Mouse (Mus musculus) heart, adult 2 months (tissue): ENCODE results near the gene Tpbpa. TPM values are rescaled to one million over a fixed set of nuclear protein-coding genes. Genes with fewer than 3 reads are reported as not detected.
A peak's percentile ranks its signal among the peaks of the same experiment; 100 is the strongest.
"Not testable (repeated sequence)": the region's sequence is repeated elsewhere in the genome, so short reads cannot be mapped to it uniquely, and the experiment has no call there.

Source experiments
- DNase-seq, 2 experiments: peaks; one replicate each; pipeline ENCODE4 v3.0.0; 2021
- H3K27ac ChIP-seq: fragments of 200-600 bp; 2 replicates; pipeline ENCODE4 v1.8.1; 2022
- H3K27me3 ChIP-seq: fragments of 200-500 bp; 2 replicates; pipeline ENCODE4 v1.6.1; 2012; ENCODE audit warnings: mild to moderate bottlenecking, low read length, inconsistent platforms, mixed read lengths; ENCODE audit not compliant: control insufficient read depth, insufficient read depth
- H3K36me3 ChIP-seq: fragments of 200-500 bp; 2 replicates; pipeline ENCODE4 v1.6.1; 2012; ENCODE audit warnings: low read length, inconsistent platforms; ENCODE audit not compliant: control insufficient read depth, insufficient read depth
- H3K4me1 ChIP-seq: fragments of 200-500 bp; 2 replicates; pipeline ENCODE4 v1.6.1; 2011; ENCODE audit warnings: low read length; ENCODE audit not compliant: control insufficient read depth, insufficient read depth
- H3K4me3 ChIP-seq: fragments of 200-600 bp; 2 replicates; pipeline ENCODE4 v1.8.1; 2022
- H3K79me2 ChIP-seq: fragments of 200-500 bp; replicated peaks from 2 replicates; pipeline ENCODE4 v1.6.1; 2012; ENCODE audit warnings: mild to moderate bottlenecking, inconsistent platforms, low read length, moderate library complexity, mixed read lengths; ENCODE audit not compliant: control insufficient read depth, insufficient read depth
- H3K9ac ChIP-seq: fragments of 200-500 bp; 2 replicates; pipeline ENCODE4 v1.6.1; 2012; ENCODE audit warnings: low read depth, mild to moderate bottlenecking, control low read depth, inconsistent platforms, low read length, mixed read lengths
- CTCF ChIP-seq: fragments of 200-600 bp; IDR thresholded peaks from 2 replicates; pipeline ENCODE4 v1.8.1; 2022; ENCODE audit warnings: antibody characterized with exemption, mild to moderate bottlenecking, moderate library complexity
- EP300 ChIP-seq: fragments of 200-500 bp; IDR thresholded peaks from 2 replicates; pipeline ENCODE4 v1.6.1; 2011; ENCODE audit warnings: low read depth, low read length, control low read depth; ENCODE audit not compliant: insufficient read depth
- POLR2A ChIP-seq: fragments of 200-500 bp; IDR thresholded peaks from 2 replicates; pipeline ENCODE4 v1.6.1; 2011; ENCODE audit warnings: mild to moderate bottlenecking, low read depth, low read length, control low read depth; ENCODE audit not compliant: insufficient read depth
- WGBS: fragments of 180-500 bp; shearing (Covaris S2); methylation state at CpG from one replicate; pipeline ENCODE4 v1.1.7; 2018; 5-methylcytosine and 5-hydroxymethylcytosine counted together
- intact Hi-C: fragments of 180-260 bp; cut with DNase I; formaldehyde crosslinking; loops from one replicate; pipeline ENCODE4 v1.15.1; 2025
- long read RNA-seq: library from polyadenylated mRNA; stranded (forward); transcript quantifications from one replicate; pipeline ENCODE4 v2.0.0, GENCODE M21; 2021
- polyA plus RNA-seq: library from polyadenylated mRNA; depleted of rRNA; stranded (reverse); fragments of >200 nt; gene quantifications from 2 replicates; pipeline ENCODE4 v1.2.3, GENCODE M21; 2012; rRNA removed
- total RNA-seq, 2 experiments: library from RNA; stranded (reverse); gene quantifications; 2 replicates each; pipeline ENCODE4 v1.2.3; 2021

Gene Tpbpa
- not detected for total RNA-seq
- polyA plus RNA-seq, result not detected in 2 replicates
- long read RNA-seq, result 0 reads

DNA sequence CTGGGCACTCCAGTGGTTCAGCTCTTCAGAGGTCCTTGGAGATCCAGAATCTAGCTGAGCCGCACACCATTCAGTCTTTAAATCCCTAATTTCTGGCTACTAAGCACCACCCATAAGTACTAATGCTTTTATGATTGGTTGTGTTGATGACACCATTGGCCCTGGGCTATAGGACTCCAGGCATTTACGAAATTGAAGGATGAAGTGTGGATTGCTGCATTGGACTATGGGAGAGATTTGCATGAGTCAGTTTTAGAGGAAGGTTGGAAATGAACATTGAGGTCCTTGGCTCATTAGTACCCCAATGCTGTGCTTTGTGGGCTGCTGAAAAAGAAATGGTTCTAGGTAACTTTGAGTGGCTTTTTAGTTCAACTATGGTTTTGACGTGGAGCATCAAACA lies at the start of gene Tpbpa:
TSS of gene Tpbpa (minus strand) at position 101 of the 400 bp plus-strand sequence.
- intact Hi-C loops, H3K9ac ChIP-seq, H3K27me3 ChIP-seq, H3K4me1 ChIP-seq, H3K36me3 ChIP-seq, DNase-seq, H3K4me3 ChIP-seq, H3K79me2 ChIP-seq, H3K27ac ChIP-seq: not testable (repeated sequence)
- 73% methylated on average over 3 of the region's 3 CpGs for WGBS

DNA sequence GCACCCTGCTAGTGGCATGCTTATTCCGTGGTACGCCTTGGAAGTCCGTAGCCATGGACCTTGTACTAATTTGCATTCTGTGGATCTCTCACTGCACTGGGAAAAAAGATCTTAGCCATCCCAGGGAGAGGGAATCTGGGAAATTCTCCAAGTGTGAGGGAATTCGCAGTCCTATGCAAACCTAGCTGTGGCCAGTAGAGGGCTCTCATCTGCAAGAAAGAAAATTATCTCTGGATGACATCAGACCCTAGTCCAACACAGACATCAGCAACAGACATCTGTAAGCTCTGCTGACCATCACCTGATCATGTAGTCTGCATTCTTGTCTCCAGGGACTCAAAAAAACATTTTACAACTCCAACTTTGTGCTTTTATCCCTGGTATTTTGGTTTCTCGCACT lies 45.1 kb upstream of the Tpbpa start:
- H3K4me1 ChIP-seq, H3K27me3 ChIP-seq, DNase-seq, H3K4me3 ChIP-seq, H3K36me3 ChIP-seq, intact Hi-C loops, H3K79me2 ChIP-seq, H3K27ac ChIP-seq, H3K9ac ChIP-seq: not testable (repeated sequence)
- 56% methylated on average over 4 of the region's 5 CpGs for WGBS
- TF ChIP-seq CTCF, result peak; percentile 23

DNA sequence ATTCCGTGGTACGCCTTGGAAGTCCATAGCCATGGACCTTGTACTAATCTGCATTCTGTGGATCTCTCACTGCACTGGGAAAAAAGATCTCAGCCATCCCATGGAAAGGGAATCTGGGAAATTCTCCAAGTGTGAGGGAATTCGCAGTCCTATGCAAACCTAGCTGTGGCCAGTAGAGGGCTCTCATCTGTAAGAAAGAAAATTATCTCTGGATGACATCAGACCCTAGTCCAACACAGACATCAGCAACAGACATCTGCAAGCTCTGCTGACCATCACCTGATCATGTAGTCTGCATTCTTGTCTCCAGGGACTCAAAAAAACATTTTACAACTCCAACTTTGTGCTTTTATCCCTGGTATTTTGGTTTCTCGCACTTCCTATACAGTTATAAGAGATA lies 30.5 kb upstream of the Tpbpa start:
- H3K27me3 ChIP-seq, H3K27ac ChIP-seq, H3K4me3 ChIP-seq, H3K79me2 ChIP-seq, H3K36me3 ChIP-seq, intact Hi-C loops, H3K4me1 ChIP-seq, DNase-seq, H3K9ac ChIP-seq: not testable (repeated sequence)
- 55% methylated on average over 4 of the region's 4 CpGs for WGBS
- TF ChIP-seq CTCF, result peak; percentile 40

DNA sequence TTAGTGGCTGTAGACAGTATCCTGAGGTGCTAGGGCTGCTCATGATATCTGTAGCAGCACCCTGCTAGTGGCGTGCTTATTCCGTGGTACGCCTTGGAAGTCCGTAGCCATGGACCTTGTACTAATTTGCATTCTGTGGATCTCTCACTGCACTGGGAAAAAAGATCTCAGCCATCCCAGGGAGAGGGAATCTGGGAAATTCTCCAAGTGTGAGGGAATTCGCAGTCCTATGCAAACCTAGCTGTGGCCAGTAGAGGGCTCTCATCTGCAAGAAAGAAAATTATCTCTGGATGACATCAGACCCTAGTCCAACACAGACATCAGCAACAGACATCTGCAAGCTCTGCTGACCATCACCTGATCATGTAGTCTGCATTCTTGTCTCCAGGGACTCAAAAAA lies 22.2 kb upstream of the Tpbpa start:
- H3K27me3 ChIP-seq, H3K9ac ChIP-seq, H3K4me3 ChIP-seq, DNase-seq, H3K27ac ChIP-seq, H3K4me1 ChIP-seq, H3K79me2 ChIP-seq, H3K36me3 ChIP-seq: not testable (repeated sequence)
- intact Hi-C loops, result loop anchor here (1.0 to 5.0 kb wide), 2 partner anchors 67 to 117 kb away; partner anchors contain the start of gene Ctla2b
- TF ChIP-seq CTCF, result peak; percentile 44
- 19% methylated on average over 5 of the region's 5 CpGs for WGBS

DNA sequence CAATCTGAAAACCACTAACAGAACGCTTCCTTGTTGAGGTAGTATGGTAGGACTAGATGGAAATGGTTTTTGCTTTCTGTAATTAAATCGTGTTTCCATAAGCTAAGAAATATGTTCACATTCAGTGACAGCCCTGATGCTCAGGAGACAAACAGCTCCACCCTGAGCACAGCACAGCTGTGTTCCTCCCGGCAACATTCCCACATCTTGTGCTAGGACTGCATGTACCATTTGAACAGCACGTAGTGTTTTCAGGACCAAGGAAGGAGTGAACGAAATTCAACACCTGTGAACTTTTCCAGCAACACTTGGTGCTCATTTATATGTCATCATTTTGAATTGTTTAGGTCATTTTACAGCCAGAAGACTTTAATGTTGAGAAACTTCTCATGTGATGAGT lies 19.9 kb upstream of the Tpbpa start:
- intact Hi-C loops, result loop anchor here (5.0 kb wide), 1 partner anchor 114 kb away; no protein-coding TSS in a partner anchor
- DNase-seq, result peak in 1 of 2 experiments; percentile 15
- no peak overlapping the region for H3K9ac ChIP-seq
- H3K79me2 ChIP-seq, result no peaks in the 10 kb centered on the region
- H3K4me3 ChIP-seq, result no peak overlapping the region
- H3K4me1 ChIP-seq, result no peaks in the 10 kb centered on the region
- H3K36me3 ChIP-seq, result no peaks in the 10 kb centered on the region
- H3K27ac ChIP-seq, result peak overlapping the region; percentile 20; the same call in 1 of the 2 replicates
- no peaks in the 10 kb centered on the region for H3K27me3 ChIP-seq
- TF ChIP-seq POLR2A, result no peak
- no peak for TF ChIP-seq EP300
- peak; percentile 9; the same call in 1 of the 2 replicates for TF ChIP-seq CTCF
- WGBS, result 66% methylated on average over 5 of the region's 5 CpGs

DNA sequence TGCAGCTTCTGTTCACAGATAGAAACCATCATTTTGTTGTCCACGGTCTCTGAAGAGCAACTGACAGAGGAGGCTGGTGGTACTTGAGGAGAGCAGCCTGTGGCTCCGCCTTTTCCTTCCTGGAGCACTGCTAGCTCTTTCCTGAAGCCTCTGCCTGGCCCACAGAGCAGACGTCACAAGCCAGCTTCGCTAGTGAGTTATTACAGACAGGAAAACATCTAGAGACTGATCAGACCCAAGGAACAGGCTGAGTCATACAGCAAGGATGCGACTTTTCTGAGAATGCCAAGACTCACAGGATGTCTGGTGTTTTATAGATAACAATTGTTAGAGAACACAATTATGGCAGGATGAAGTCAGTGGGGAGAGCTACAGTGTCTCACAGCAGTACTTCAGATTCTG lies 5.3 kb downstream of the Tpbpa start, which contains the start of the genes Gm49391 and Ctla2a:
TSS of gene Gm49391 (minus strand) at position 72 of the 402 bp plus-strand sequence.
TSS of gene Ctla2a (minus strand) at position 126 of the 402 bp plus-strand sequence.
- Histone ChIP-seq H3K4me3 (peak within 1 kb of the TSS; percentile 48), H3K36me3 (no peaks in the 10 kb centered on the region; the same call in 1 of the 2 replicates), H3K4me1 (peaks cover 2% of the 10 kb centered on the region), H3K27ac (peak within 1 kb of the TSS; percentile 84), H3K27me3 (no peaks in the 10 kb centered on the region), H3K9ac (no peak within 1 kb of the TSS), H3K79me2 (no peaks in the 10 kb centered on the region)
- peak; percentile 78; the same call in 1 of the 2 replicates for TF ChIP-seq EP300
- no peak for TF ChIP-seq CTCF
- peak; percentile 76 for TF ChIP-seq POLR2A
- peak; percentile 42 to 78 for DNase-seq
- 22% methylated on average over 5 of the region's 5 CpGs for WGBS
- intact Hi-C loops, result loop anchor here (1.0 kb wide), 2 partner anchors 38 to 88 kb away; no protein-coding TSS in a partner anchor

DNA sequence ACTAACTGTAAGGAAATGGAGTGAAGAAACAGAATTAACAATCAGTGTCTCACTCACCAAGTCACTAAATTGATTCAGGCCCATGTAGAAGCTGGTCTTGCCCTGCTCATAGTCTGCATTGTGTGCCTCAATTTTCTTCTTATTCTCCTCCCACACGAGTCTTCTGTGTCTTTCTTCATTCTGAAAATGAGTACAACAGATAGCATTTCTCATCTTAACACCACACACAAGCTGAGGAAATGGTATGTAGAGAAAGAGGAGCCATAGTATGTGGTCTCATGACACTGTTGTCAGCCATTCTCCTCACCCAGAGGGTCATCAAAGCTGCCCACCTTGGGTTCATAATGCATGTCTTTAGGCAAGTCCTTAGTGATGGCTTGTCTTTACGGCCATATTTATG lies 6.3 kb downstream of the Tpbpa start, which contains the start of gene Gm49393:
TSS of gene Gm49393 (minus strand) at position 101 of the 400 bp plus-strand sequence.
- intact Hi-C loops, result not testable (repeated sequence)
- H3K4me3 ChIP-seq, result peak within 1 kb of the TSS; percentile 48
- peak within 1 kb of the TSS; percentile 84 for H3K27ac ChIP-seq

DNA sequence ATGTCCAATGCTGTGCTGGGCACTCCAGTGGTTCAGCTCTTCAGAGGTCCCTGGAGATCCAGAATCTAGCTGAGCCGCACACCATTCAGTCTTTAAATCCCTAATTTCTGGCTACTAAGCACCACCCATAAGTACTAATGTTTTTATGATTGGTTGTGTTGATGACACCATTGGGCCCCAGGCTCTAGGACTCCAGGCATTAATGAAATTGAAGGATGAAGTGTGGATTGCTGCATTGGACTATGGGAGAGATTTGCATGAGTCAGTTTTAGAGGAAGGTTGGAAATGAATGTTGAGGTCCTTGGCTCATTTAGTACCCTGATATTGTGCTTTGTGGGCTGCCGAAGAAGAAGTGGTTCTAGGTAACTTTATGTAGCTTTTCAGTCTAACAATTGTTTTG lies 37.0 kb downstream of the Tpbpa start, which contains the start of gene Tpbpb:
TSS of gene Tpbpb (minus strand) at position 101 of the 400 bp plus-strand sequence.
- H3K27ac ChIP-seq, H3K4me3 ChIP-seq, intact Hi-C loops, H3K36me3 ChIP-seq, H3K4me1 ChIP-seq, DNase-seq, H3K79me2 ChIP-seq, H3K27me3 ChIP-seq, H3K9ac ChIP-seq: not testable (repeated sequence)
- 75% methylated on average over 2 of the region's 2 CpGs for WGBS

More for the DNA sequence above, 6.3 kb downstream of the Tpbpa start, which contains the start of gene Gm49393:
- DNase-seq, H3K36me3 ChIP-seq, H3K79me2 ChIP-seq, H3K9ac ChIP-seq, H3K4me1 ChIP-seq, H3K27me3 ChIP-seq: not testable (repeated sequence)
- WGBS, result 61% methylated on average over 2 of the region's 2 CpGs
